Comparison of ENCODE assay signal across 12 mouse cellular contexts in genomic region chr9:113984946-113985620, GRCm38 (mm10).
"Had no signal": no experiment of that assay in that cellular context is flagged by ENCODE, and none has a peak within 500 bp of the region (broad histone marks: within the 10 kb centered on the region; RNA-seq: fewer than 3 reads in every experiment).

No protein-coding gene starts in this region.

- H3K27me3 ChIP-seq: limb, embryonic 12.5 days; midbrain, embryonic 13.5 days had no signal

- H3K4me2 ChIP-seq: limb, embryonic 12.5 days; midbrain, embryonic 13.5 days had no signal

- H3K4me3 ChIP-seq: layer of hippocampus, adult 2 months; limb, embryonic 12.5 days; midbrain, embryonic 13.5 days had no signal

- H3K9ac ChIP-seq: limb, embryonic 12.5 days; liver, embryonic 14.5 days; midbrain, embryonic 13.5 days had no signal

- DNase-seq: liver; lung, adult 2 months; lung, postnatal 36 days; right cerebral cortex, adult 18-20 months; right cerebral cortex, postnatal 25 days; thymus, postnatal 4 days had no signal

- H3K9me3 ChIP-seq: limb, embryonic 12.5 days; midbrain, embryonic 13.5 days had no signal

- H3K4me1 ChIP-seq: limb, embryonic 12.5 days had no signal

- ATAC-seq: inflammation-experienced regulatory T-cells, adult 6 months; lung, postnatal 0 days; midbrain, embryonic 13.5 days had no signal

- H3K27ac ChIP-seq: layer of hippocampus, adult 2 months; limb, embryonic 12.5 days; liver, embryonic 14.5 days; midbrain, embryonic 13.5 days had no signal
